Mouse (Mus musculus) liver (tissue): ENCODE data around the gene Rps6.
"Not testable (repeated sequence)": the region's sequence is repeated elsewhere in the genome, so short reads cannot be mapped to it uniquely, and the experiment has no call there.

ENCODE experiments used
- DNase-seq: peaks from one replicate; pipeline ENCODE4 v3.0.0-alpha.2; 2020; ENCODE audit warnings: mixed read lengths

Rps6 gene

GRCm38 (mm10) chr4:86851331-86851730 lies 5.9 kb downstream of the Rps6 start:
- no peak for DNase-seq

GRCm38 (mm10) chr4:86847246-86847645 lies 10.0 kb downstream of the Rps6 start:
- DNase-seq: no peak

- DNase-seq: no peak
Measured at GRCm38 (mm10) chr4:86845384-86845783, 11.8 kb downstream of the Rps6 start.

GRCm38 (mm10) chr4:86841141-86841540 lies 16.1 kb downstream of the Rps6 start:
- DNase-seq: not testable (repeated sequence)

GRCm38 (mm10) chr4:86831896-86832295 lies 25.3 kb downstream of the Rps6 start:
- no peak for DNase-seq

- no peak for DNase-seq
Measured at GRCm38 (mm10) chr4:86825143-86825542, 32.1 kb downstream of the Rps6 start.

GRCm38 (mm10) chr4:86823169-86823568 lies 34.0 kb downstream of the Rps6 start:
- DNase-seq: peak; percentile 54

GRCm38 (mm10) chr4:86814850-86815249 lies 42.4 kb downstream of the Rps6 start:
- no peak for DNase-seq

- no peak for DNase-seq
Measured at GRCm38 (mm10) chr4:86810604-86811003, 46.6 kb downstream of the Rps6 start.
